Mouse (Mus musculus) stomach, embryonic 15.5 days (tissue): ENCODE measurements at regions not wholly inside any gene's neighbourhood (a gene's known extent, or its start where the extent isn't known, plus 50 kb on each side); places are given as distances from the start of the nearest gene placed in this dataset.
"Not testable (repeated sequence)": the region's sequence is repeated elsewhere in the genome, so short reads cannot be mapped to it uniquely, and the experiment has no call there.

Experiments used
- ATAC-seq: fragments of 200-750 bp; cut with Nextera tagmentation; 2 replicates; pipeline ENCODE4 v1.8.0; 2017; ENCODE audit warnings: low read depth, moderate number of reproducible peaks, moderate TSS enrichment; ENCODE audit not compliant: insufficient read depth, low FRiP score
- H3K27ac ChIP-seq: fragments of 300-500 bp; sonication (generic); 2 replicates; pipeline ENCODE4 v1.5.1; 2015; ENCODE audit warnings: mild to moderate bottlenecking, inconsistent platforms
- H3K27me3 ChIP-seq: fragments of 300-500 bp; sonication (generic); replicated peaks from 2 replicates; pipeline ENCODE4 v1.6.1; 2015; ENCODE audit warnings: inconsistent platforms
- H3K36me3 ChIP-seq: fragments of 300-500 bp; sonication (generic); 2 replicates; pipeline ENCODE4 v1.6.1; 2015; ENCODE audit warnings: inconsistent platforms
- H3K4me1 ChIP-seq: fragments of 300-500 bp; sonication (generic); 2 replicates; pipeline ENCODE4 v1.6.1; 2015; ENCODE audit warnings: inconsistent platforms
- H3K4me2 ChIP-seq: fragments of 300-500 bp; sonication (generic); 2 replicates; pipeline ENCODE4 v1.6.1; 2015; ENCODE audit warnings: mild to moderate bottlenecking, inconsistent platforms
- H3K4me3 ChIP-seq: fragments of 300-500 bp; sonication (generic); replicated peaks from 2 replicates; pipeline ENCODE4 v1.5.1; 2015; ENCODE audit warnings: inconsistent platforms
- H3K9ac ChIP-seq: fragments of 300-500 bp; sonication (generic); 2 replicates; pipeline ENCODE4 v1.6.1; 2015; ENCODE audit warnings: inconsistent platforms
- H3K9me3 ChIP-seq: fragments of 300-500 bp; sonication (generic); 2 replicates; pipeline ENCODE4 v1.6.1; 2016; ENCODE audit warnings: inconsistent platforms
- WGBS: fragments of 180-500 bp; shearing (Covaris S2); methylation state at CpG from one replicate; pipeline ENCODE4 v1.1.7; 2015; 5-methylcytosine and 5-hydroxymethylcytosine counted together

- not testable (repeated sequence) for H3K9ac ChIP-seq
- 86% methylated on average over 13 of the region's 13 CpGs for WGBS
These were observed 1197.8 kb downstream of the Galc start for GRCm38 (mm10) chr12:97061352-97061895.

GRCm38 (mm10) chr12:97047674-97048073, 1211.6 kb downstream of the Galc start:
- Histone ChIP-seq H3K27ac (no peak overlapping the region), H3K4me2 (no peak overlapping the region), H3K27me3 (no peaks in the 10 kb centered on the region), H3K9ac (no peak overlapping the region), H3K36me3 (no peaks in the 10 kb centered on the region), H3K4me3 (no peak overlapping the region), H3K4me1 (no peaks in the 10 kb centered on the region), H3K9me3 (no peaks in the 10 kb centered on the region)
- 49% methylated on average over 2 of the region's 2 CpGs for WGBS
- ATAC-seq: no peak

More at GRCm38 (mm10) chr12:97061352-97061895, 1197.8 kb downstream of the Galc start:
- not testable (repeated sequence) for H3K4me2 ChIP-seq, H3K27ac ChIP-seq, H3K9me3 ChIP-seq, H3K27me3 ChIP-seq, H3K4me1 ChIP-seq, H3K4me3 ChIP-seq, H3K36me3 ChIP-seq
- ATAC-seq: peak; percentile 100
